Mouse (Mus musculus): Measurements from ENCODE around the gene Mboat2. TPM values are rescaled to one million over a fixed set of nuclear protein-coding genes. Genes with fewer than 3 reads are reported as not detected.
A peak's percentile ranks its signal among the peaks of the same experiment; 100 is the strongest.

The Mboat2 gene
- total RNA-seq, 1 experiment from 2014 or later = 17.9 TPM

DNA sequence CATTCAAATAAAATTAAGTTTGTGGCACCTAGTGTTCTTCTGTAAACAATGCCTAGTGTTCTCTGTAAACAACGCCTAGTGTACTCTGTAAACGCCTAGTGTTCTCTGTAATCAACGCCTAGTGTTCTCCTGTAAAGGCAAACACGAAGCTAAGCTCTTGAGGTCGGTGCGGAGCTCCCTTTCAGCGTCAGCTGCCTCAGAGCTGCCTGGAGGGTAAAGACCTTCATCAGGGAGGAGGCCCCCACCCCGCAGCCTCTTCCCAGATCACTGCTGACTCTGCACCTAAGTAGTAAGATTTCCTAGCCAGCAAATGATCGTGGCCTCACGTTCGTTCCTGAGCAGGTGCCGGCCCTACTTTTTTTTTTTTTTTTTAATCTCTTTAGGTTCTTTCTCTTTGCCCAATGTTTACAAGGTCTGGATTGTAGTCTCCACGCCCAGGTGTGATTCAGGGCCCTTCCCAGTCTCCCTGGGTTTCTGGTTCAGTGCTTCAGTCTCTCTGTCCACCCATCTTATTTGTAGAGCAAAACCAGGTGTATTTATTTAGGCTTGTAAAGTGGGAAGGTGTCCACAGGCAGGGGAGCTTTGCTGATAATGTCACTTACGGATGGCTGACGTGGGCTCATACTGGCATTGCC is 181.2 kb downstream of the Mboat2 start:
- no peak for DNase-seq

- DNase-seq = peak; percentile 62
These were observed 182.2 kb downstream of the Mboat2 start for GRCm38 (mm10) chr12:25012555-25013540.

Other genes starting within 250 kb of the Mboat2 start
- gene Klf11, start 179.6 kb upstream of the Mboat2 start, total RNA-seq (2021) = 13.7 and 17.3 TPM in 2 replicates
- gene Cys1, start 149.1 kb upstream of the Mboat2 start, total RNA-seq (2021) = 3.5 and 3.9 TPM in 2 replicates
- gene Rrm2, start 122.6 kb upstream of the Mboat2 start, total RNA-seq (2021) = 42.1 and 56.4 TPM in 2 replicates
- 83.9 and 87.5 TPM in 2 replicates for gene Kidins220, start 144.0 kb downstream of the Mboat2 start, total RNA-seq (2021)